ENCODE assay signal across 13 mouse cellular contexts in the genomic region with DNA sequence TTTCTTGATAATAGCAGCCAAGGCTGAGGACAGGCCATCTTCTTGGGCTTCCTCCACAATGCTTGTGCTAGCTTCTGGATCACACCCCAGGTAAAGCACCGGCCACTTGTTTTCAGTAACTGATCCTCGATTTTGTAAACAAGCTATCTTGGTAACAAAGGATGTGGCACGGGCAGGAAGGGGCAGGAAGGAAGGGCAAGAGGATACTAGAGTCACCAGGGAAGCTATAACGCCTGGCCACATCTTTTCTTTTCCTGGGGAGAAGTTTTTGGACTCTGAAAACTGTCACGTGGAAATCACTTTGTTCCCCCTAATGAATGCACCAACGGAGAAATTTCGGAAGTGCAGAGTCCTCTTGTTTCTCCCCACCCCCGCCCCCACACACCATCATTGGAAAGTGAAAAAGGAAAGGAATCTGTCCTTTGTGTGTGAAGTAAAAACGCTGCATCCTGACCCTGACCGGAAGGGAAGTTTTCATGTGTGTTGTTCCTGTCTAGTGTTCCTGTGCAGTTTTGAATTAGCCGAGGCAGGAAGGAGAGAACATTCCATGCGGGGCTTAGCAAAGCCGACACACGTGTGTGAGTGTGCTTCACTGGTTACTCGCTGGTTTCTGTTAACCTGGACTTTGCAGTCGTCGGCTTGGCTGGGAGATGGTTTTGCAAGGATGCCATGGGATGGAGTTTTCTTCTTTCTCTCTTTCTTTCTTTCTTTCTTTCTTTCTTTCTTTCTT.
DNase-seq lines count a peak whose midpoint lies in the region; ATAC-seq and TF ChIP-seq lines count a peak whose summit lies in the region.
"Had no signal": no experiment of that assay in that cellular context is flagged by ENCODE, and none has a peak within 500 bp of the region (broad histone marks: within the 10 kb centered on the region; RNA-seq: fewer than 3 reads in every experiment).

No protein-coding gene starts in this region.

- no peak overlapping the region for H3K9ac ChIP-seq in heart, embryonic 15.5 days
- H3K9ac ChIP-seq in embryonic facial prominence, embryonic 14.5 days (ENCODE audit: low read depth, low read length), result no peak overlapping the region
- H3K9ac ChIP-seq in limb, embryonic 14.5 days (ENCODE audit: low read depth, low read length, severe bottlenecking), result no peak overlapping the region
- no peak overlapping the region for H3K9ac ChIP-seq in forebrain, embryonic 13.5 days
- H3K9ac ChIP-seq: midbrain, embryonic 13.5 days had no signal

- H3K36me3 ChIP-seq in heart, embryonic 15.5 days, result no peaks in the 10 kb centered on the region
- H3K36me3 ChIP-seq in heart, embryonic 10.5 days, result no peaks in the 10 kb centered on the region
- no peaks in the 10 kb centered on the region for H3K36me3 ChIP-seq in embryonic facial prominence, embryonic 14.5 days (ENCODE audit: control insufficient read depth, insufficient read depth, low read length)
- no peaks in the 10 kb centered on the region for H3K36me3 ChIP-seq in limb, embryonic 14.5 days (ENCODE audit: control insufficient read depth, insufficient read depth, low read length)
- H3K36me3 ChIP-seq in forebrain, embryonic 13.5 days (ENCODE audit: poor library complexity, severe bottlenecking), result no peaks in the 10 kb centered on the region
- H3K36me3 ChIP-seq: midbrain, embryonic 13.5 days had no signal

- H3K27ac ChIP-seq in heart, embryonic 15.5 days, result 0 out of 2 replicates have a peak overlapping the region, but pooled peaks have one; percentile 33
- H3K27ac ChIP-seq in heart, embryonic 10.5 days, result no peak overlapping the region
- H3K27ac ChIP-seq in brown adipose tissue, adult 24 weeks (replicated peaks; ENCODE audit: low read depth, low read length), result peak overlapping the region; percentile 49; the same call in 1 of the 2 replicates
- H3K27ac ChIP-seq in embryonic facial prominence, embryonic 14.5 days (replicated peaks; ENCODE audit: low read depth, low read length), result no peak overlapping the region
- no peak overlapping the region for H3K27ac ChIP-seq in limb, embryonic 14.5 days (replicated peaks; ENCODE audit: low read depth, low read length)
- H3K27ac ChIP-seq in forebrain, embryonic 13.5 days, result no peak overlapping the region
- H3K27ac ChIP-seq: midbrain, embryonic 13.5 days had no signal

- no peak for TF ChIP-seq POLR2A in limb, embryonic 14.5 days (IDR thresholded peaks at IDR 0.05; ENCODE audit: borderline replicate concordance, extremely low read depth, insufficient read depth, insufficient read length)

- H3K4me1 ChIP-seq in heart, embryonic 15.5 days (replicated peaks), result no peaks in the 10 kb centered on the region
- H3K4me1 ChIP-seq in heart, embryonic 10.5 days, result 0 out of 2 replicates have a peak, but pooled peaks cover 3% of the 10 kb centered on the region
- no peaks in the 10 kb centered on the region for H3K4me1 ChIP-seq in brown adipose tissue, adult 24 weeks (ENCODE audit: control insufficient read depth, insufficient read depth, insufficient read length, low read length)
- no peaks in the 10 kb centered on the region for H3K4me1 ChIP-seq in embryonic facial prominence, embryonic 14.5 days (ENCODE audit: control insufficient read depth, insufficient read depth, low read length)
- H3K4me1 ChIP-seq in limb, embryonic 14.5 days (ENCODE audit: control insufficient read depth, insufficient read depth, low read length), result no peaks in the 10 kb centered on the region
- no peaks in the 10 kb centered on the region for H3K4me1 ChIP-seq in forebrain, embryonic 13.5 days
- H3K4me1 ChIP-seq: midbrain, embryonic 13.5 days had no signal

- ATAC-seq in heart, embryonic 15.5 days (replicated peaks; ENCODE audit: insufficient number of reproducible peaks, insufficient read depth, low FRiP score, low read depth), result no peak
- no peak for ATAC-seq in embryonic facial prominence, embryonic 14.5 days (ENCODE audit: low read depth)
- ATAC-seq in limb, embryonic 14.5 days (ENCODE audit: low FRiP score, low read depth), result no peak
- ATAC-seq in forebrain, embryonic 13.5 days, result no peak
- ATAC-seq: midbrain, embryonic 13.5 days had no signal

- peak overlapping the region; percentile 41 for H3K4me2 ChIP-seq in heart, embryonic 15.5 days
- peak overlapping the region; percentile 13; the same call in 1 of the 2 replicates for H3K4me2 ChIP-seq in embryonic facial prominence, embryonic 14.5 days (ENCODE audit: low read depth, low read length)
- no peak overlapping the region for H3K4me2 ChIP-seq in limb, embryonic 14.5 days (replicated peaks; ENCODE audit: low read depth, low read length, severe bottlenecking)
- no peak overlapping the region for H3K4me2 ChIP-seq in forebrain, embryonic 13.5 days
- H3K4me2 ChIP-seq: midbrain, embryonic 13.5 days had no signal

- WGBS in heart, embryonic 15.5 days, result 38% methylated on average over 17 of the region's 17 CpGs
- WGBS in heart, embryonic 10.5 days, result 47% methylated on average over 17 of the region's 17 CpGs
- 19% methylated on average over 17 of the region's 17 CpGs for WGBS in embryonic facial prominence, embryonic 14.5 days
- 35% methylated on average over 17 of the region's 17 CpGs for WGBS in limb, embryonic 14.5 days
- WGBS in forebrain, embryonic 13.5 days, result 44% methylated on average over 17 of the region's 17 CpGs

- no peaks in the 10 kb centered on the region for H3K27me3 ChIP-seq in heart, embryonic 15.5 days
- no peaks in the 10 kb centered on the region for H3K27me3 ChIP-seq in heart, embryonic 10.5 days (ENCODE audit: insufficient read depth, poor library complexity, severe bottlenecking)
- no peaks in the 10 kb centered on the region for H3K27me3 ChIP-seq in embryonic facial prominence, embryonic 14.5 days (replicated peaks; ENCODE audit: control insufficient read depth, insufficient read depth, low read length)
- no peaks in the 10 kb centered on the region for H3K27me3 ChIP-seq in limb, embryonic 14.5 days (ENCODE audit: control insufficient read depth, insufficient read depth, low read length)
- no peaks in the 10 kb centered on the region; the same call in 1 of the 2 replicates for H3K27me3 ChIP-seq in forebrain, embryonic 13.5 days
- H3K27me3 ChIP-seq: midbrain, embryonic 13.5 days had no signal

- H3K9me3 ChIP-seq in heart, embryonic 15.5 days (replicated peaks), result no peaks in the 10 kb centered on the region
- H3K9me3 ChIP-seq in heart, embryonic 10.5 days, result no peaks in the 10 kb centered on the region
- H3K9me3 ChIP-seq in embryonic facial prominence, embryonic 14.5 days (ENCODE audit: control insufficient read depth, low read length), result no peaks in the 10 kb centered on the region
- H3K9me3 ChIP-seq in limb, embryonic 14.5 days (ENCODE audit: control insufficient read depth, low read length), result no peaks in the 10 kb centered on the region
- no peaks in the 10 kb centered on the region for H3K9me3 ChIP-seq in forebrain, embryonic 13.5 days (replicated peaks)
- H3K9me3 ChIP-seq: midbrain, embryonic 13.5 days had no signal

- no peak for DNase-seq in heart, embryonic 10.5 days (ENCODE audit: low spot score)
- DNase-seq in embryonic facial prominence, embryonic 14.5 days (ENCODE audit: low spot score), result peak; percentile 57
- DNase-seq in limb, embryonic 14.5 days (ENCODE audit: low spot score), result peak; percentile 16
- no peak for DNase-seq in layer of hippocampus, postnatal 36 days
- DNase-seq in frontal cortex, adult 2 months (ENCODE audit: extremely low spot score in 1 of 2, low spot score in 1 of 2), result no peak
- DNase-seq: cerebellum, adult 9-11 months; left cerebral cortex, postnatal 4 days; spleen, adult 18-20 months; thymus, postnatal 14 days had no signal

- H3K4me3 ChIP-seq in heart, embryonic 15.5 days, result no peak overlapping the region
- H3K4me3 ChIP-seq in heart, embryonic 10.5 days, result no peak overlapping the region
- H3K4me3 ChIP-seq in brown adipose tissue, adult 24 weeks (ENCODE audit: insufficient read depth, low read depth, low read length), result 0 out of 2 replicates have a peak overlapping the region, but pooled peaks have one; percentile 6
- no peak overlapping the region for H3K4me3 ChIP-seq in embryonic facial prominence, embryonic 14.5 days (ENCODE audit: low read depth, low read length)
- H3K4me3 ChIP-seq in limb, embryonic 14.5 days (replicated peaks; ENCODE audit: low read length), result no peak overlapping the region
- no peak overlapping the region for H3K4me3 ChIP-seq in forebrain, embryonic 13.5 days
- H3K4me3 ChIP-seq: midbrain, embryonic 13.5 days had no signal

Comparison
In these comparisons a context has a peak if more than half of its experiments do, and no peak if none do; other contexts are left out.
1. H3K27ac ChIP-seq: peak in heart, embryonic 15.5 days (single experiment) and brown adipose tissue, adult 24 weeks (single experiment); none in heart, embryonic 10.5 days (single experiment), embryonic facial prominence, embryonic 14.5 days (single experiment), limb, embryonic 14.5 days (single experiment) and forebrain, embryonic 13.5 days (single experiment).
2. H3K4me2 ChIP-seq: peak in heart, embryonic 15.5 days (single experiment) and embryonic facial prominence, embryonic 14.5 days (single experiment); none in limb, embryonic 14.5 days (single experiment) and forebrain, embryonic 13.5 days (single experiment).
3. DNase-seq: peak in embryonic facial prominence, embryonic 14.5 days (single experiment) and limb, embryonic 14.5 days (single experiment); none in heart, embryonic 10.5 days (single experiment), layer of hippocampus, postnatal 36 days (0 of 2) and frontal cortex, adult 2 months (0 of 2).